Mouse (Mus musculus) C2C12 (cell line): ENCODE data around the gene Fchsd2. TPM values are rescaled to one million over a fixed set of nuclear protein-coding genes. Genes with fewer than 3 reads are reported as not detected.

Source experiments
- H3K27me3 ChIP-seq: one replicate; pipeline ENCODE4 v1.6.1; 2011; ENCODE audit not compliant: control insufficient read depth, insufficient read depth, insufficient read length
- H3K36me3 ChIP-seq: one replicate; pipeline ENCODE4 v1.6.1; 2011; ENCODE audit not compliant: control insufficient read depth, insufficient read depth
- H3K4me3 ChIP-seq: one replicate; pipeline ENCODE4 v1.5.1; 2011; ENCODE audit warnings: mild to moderate bottlenecking, control low read depth; ENCODE audit not compliant: poor library complexity, insufficient read depth, severe bottlenecking
- H3K79me2 ChIP-seq: one replicate; pipeline ENCODE4 v1.6.1; 2011; ENCODE audit not compliant: control insufficient read depth, insufficient read depth
- H3K79me3 ChIP-seq: one replicate; pipeline ENCODE4 v1.6.1; 2011; ENCODE audit warnings: low read depth, control low read depth
- H3ac ChIP-seq: one replicate; pipeline ENCODE3; 2011; ENCODE audit warnings: low read depth; ENCODE audit not compliant: control insufficient read depth, insufficient read length
- CEBPB ChIP-seq: IDR thresholded peaks from one replicate; pipeline ENCODE4 v1.6.1; 2011; ENCODE audit warnings: low read depth, mild to moderate bottlenecking, control low read depth, moderate library complexity
- CTCF ChIP-seq: IDR thresholded peaks from one replicate; pipeline ENCODE4 v1.5.1; 2011; ENCODE audit not compliant: control insufficient read depth, insufficient read depth, insufficient read length
- FOSL1 ChIP-seq: IDR thresholded peaks from one replicate; pipeline ENCODE4 v1.8.0; 2011; ENCODE audit warnings: mild to moderate bottlenecking, low read length; ENCODE audit not compliant: poor library complexity, insufficient read depth, severe bottlenecking
- MAX ChIP-seq: IDR thresholded peaks from one replicate; pipeline ENCODE4 v1.6.1; 2011; ENCODE audit warnings: mild to moderate bottlenecking, control low read depth
- MYOD1 ChIP-seq: IDR thresholded peaks from one replicate; pipeline ENCODE4 v1.6.1; 2011; ENCODE audit warnings: low read depth; ENCODE audit not compliant: control insufficient read depth, insufficient read length
- MYOG ChIP-seq: IDR thresholded peaks from one replicate; pipeline ENCODE4 v1.6.1; 2011; ENCODE audit not compliant: control insufficient read depth, insufficient read length; ENCODE audit errors: extremely low read depth
- USF1 ChIP-seq: IDR thresholded peaks from one replicate; pipeline ENCODE4 v1.6.1; 2011; ENCODE audit warnings: low read depth, mild to moderate bottlenecking, control low read depth, moderate library complexity
- polyA plus RNA-seq: library from polyadenylated mRNA; unstranded; fragments of >200 nt; fragmentation: generic; extraction: Trizol; gene quantifications from one replicate; pipeline ENCODE4 v1.2.1, GENCODE M21; 2012; ENCODE audit warnings: missing spikeins

Gene Fchsd2
- polyA plus RNA-seq, 1 experiment: 2.4 TPM

- Histone ChIP-seq H3K36me3 (no peaks in the 10 kb centered on the region), H3K79me3 (no peaks in the 10 kb centered on the region), H3K79me2 (no peaks in the 10 kb centered on the region), H3ac (no peak overlapping the region), H3K4me3 (no peak overlapping the region), H3K27me3 (no peaks in the 10 kb centered on the region)
- no peak for TF ChIP-seq CEBPB
- no peak for TF ChIP-seq MAX
- no peak for TF ChIP-seq MYOG
- TF ChIP-seq MYOD1: no peak
- TF ChIP-seq FOSL1: no peak
- TF ChIP-seq CTCF: no peak
- TF ChIP-seq USF1: no peak
These were observed 239.6 kb downstream of the Fchsd2 start for GRCm38 (mm10) chr7:101332045-101332831.

Other genes starting within 250 kb of the Fchsd2 start
- 23.7 TPM for gene Relt, start 229.4 kb upstream of the Fchsd2 start, polyA plus RNA-seq
- gene Arhgef17, start 160.8 kb upstream of the Fchsd2 start, polyA plus RNA-seq: 35.4 TPM
- 0.04 TPM for gene P2ry6, start 118.2 kb upstream of the Fchsd2 start, polyA plus RNA-seq
- 4.5 TPM for gene P2ry2, start 80.0 kb upstream of the Fchsd2 start, polyA plus RNA-seq
- 8.3 TPM for gene Atg16l2, start 209.4 kb downstream of the Fchsd2 start, polyA plus RNA-seq
- 10.9 TPM for gene Stard10, start 224.2 kb downstream of the Fchsd2 start, polyA plus RNA-seq